Mouse (Mus musculus): ENCODE data around the gene Tmem270.
"Not testable (repeated sequence)": the region's sequence is repeated elsewhere in the genome, so short reads cannot be mapped to it uniquely, and the experiment has no call there.

The Tmem270 gene

GRCm38 (mm10) chr5:134906633-134907032 lies at the start of gene Tmem270:
Gene Tmem270, minus strand, starts transcription at chr5:134906733.
- DNase-seq (ENCODE audit: extremely low read depth, low read depth, low spot score): no peak

DNA sequence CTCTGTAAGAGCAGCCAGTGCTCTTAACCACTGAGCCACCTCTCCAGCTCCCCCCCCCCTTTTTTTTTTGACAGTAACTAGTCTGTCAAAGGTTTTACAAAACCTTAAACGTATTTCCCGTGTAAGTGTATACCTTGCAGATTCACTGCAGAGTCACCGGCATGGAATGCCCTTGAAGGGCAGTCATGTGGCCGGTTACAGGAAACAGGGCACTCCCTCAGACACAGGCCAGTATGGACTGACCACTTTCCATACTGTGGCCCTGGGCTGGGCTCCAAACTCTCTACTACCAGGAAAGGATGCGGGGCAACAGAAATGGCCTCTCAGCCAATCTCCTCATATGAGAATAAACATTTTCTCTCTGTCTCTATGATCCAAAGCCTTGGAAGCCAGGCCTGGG lies 49.0 kb upstream of the Tmem270 start:
- DNase-seq (ENCODE audit: extremely low read depth, low read depth, low spot score): no peak

DNA sequence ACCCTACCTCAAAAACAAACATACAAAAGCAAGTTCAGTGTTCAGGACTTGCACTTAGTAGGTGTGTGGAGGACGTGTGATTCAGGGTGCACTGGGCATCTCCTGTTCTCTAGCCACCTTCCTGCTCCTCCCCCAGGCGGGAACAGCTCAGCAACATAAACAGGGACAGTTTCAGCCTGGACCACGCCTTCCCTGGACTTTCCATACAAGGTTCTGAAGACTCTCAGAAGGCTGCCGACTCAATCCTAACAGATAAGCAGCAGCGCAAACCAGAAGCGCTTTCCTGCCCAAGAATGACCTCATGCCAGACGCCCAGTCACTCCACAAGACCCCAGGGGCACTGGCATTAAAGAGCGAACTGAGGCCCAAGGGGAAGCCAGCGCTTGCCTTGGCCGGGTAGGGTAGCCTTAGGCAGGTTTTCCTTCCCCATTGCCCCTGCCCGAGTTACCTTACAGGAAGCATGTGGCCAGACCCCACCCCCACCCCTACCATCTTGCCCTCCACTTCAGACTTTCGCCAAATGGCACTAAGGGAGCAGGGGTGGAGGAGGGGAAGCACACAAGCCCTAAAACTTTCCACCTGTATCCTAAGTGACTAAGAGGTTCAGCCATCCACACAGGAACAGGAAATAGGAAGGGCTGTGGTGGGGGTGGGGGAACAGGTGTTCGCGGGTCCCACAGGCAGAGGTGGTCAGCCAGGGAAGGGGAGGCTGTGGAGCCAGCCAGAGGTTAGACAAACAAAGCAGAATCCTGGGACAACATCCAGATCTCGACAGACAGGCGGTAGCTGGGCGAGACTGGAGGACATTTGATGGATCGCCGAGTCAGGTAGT lies 44.7 kb upstream of the Tmem270 start:
- DNase-seq (ENCODE audit: extremely low read depth, low read depth, low spot score): no peak

DNA sequence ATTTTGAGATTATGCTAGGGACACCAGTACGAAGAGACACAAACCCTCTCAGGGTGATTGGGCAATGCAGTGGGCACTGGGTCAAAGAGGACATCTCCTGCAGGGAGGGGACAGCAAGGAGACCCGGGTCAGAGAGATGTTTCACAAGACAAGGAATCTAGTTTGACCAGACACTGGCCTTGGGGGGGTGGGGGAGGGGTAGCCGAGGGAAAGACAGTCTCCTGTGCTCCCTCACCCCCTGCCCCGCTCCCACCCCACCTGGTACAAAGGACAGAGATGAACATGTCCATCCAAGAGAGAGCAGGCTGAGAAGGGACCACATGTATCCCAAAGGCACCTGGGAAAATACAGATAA lies 41.5 kb upstream of the Tmem270 start:
- no peak for DNase-seq (ENCODE audit: extremely low read depth, low read depth, low spot score)

- no peak for DNase-seq (ENCODE audit: extremely low read depth, low read depth, low spot score)
These were observed 41.0 kb upstream of the Tmem270 start for GRCm38 (mm10) chr5:134947420-134948084.

- no peak for DNase-seq (ENCODE audit: extremely low read depth, low read depth, low spot score)
These were observed 40.3 kb upstream of the Tmem270 start, which contains the start of gene Cldn4 for GRCm38 (mm10) chr5:134946857-134947255. Gene Cldn4, minus strand, starts transcription at chr5:134946934.

- no peak for DNase-seq (ENCODE audit: extremely low read depth, low read depth, low spot score)
These were observed 39.7 kb upstream of the Tmem270 start for GRCm38 (mm10) chr5:134946063-134946856.

DNA sequence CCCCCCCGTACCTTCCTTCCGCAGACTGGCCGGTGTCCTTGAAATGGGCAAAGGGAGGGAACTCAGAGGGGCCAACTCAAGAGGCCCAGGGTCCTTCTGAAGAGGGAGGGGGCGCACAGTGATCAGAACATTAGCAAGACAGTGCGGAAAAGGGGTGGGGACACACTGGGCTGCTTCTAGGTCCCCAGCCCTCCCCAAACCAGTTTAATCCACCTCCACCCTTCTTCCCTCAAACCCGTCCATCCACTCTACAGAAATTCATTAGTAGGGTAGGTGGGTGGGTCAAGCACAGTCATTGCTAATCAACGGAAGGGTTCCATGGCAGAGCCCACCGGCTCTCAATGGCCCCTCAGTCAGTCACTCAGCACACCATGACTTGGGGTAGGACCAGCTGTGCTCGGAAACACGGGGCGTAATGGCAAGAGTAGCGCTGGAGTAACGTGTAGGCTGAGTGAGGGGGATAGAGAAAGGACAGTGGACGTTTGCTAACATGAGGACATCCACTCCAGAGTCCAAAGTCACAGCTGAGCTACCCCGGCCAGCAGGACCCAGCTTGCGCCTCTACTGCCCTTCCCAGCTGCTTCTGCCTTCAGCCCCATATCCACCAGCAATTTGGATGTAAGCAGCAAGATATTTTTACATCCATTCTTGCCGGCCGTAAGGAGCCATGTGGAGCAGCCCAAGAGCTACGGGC lies 38.9 kb upstream of the Tmem270 start:
- no peak for DNase-seq (ENCODE audit: extremely low read depth, low read depth, low spot score)

GRCm38 (mm10) chr5:134944179-134944578 lies 37.6 kb upstream of the Tmem270 start:
- no peak for DNase-seq (ENCODE audit: extremely low read depth, low read depth, low spot score)

GRCm38 (mm10) chr5:134942740-134943139 lies 36.2 kb upstream of the Tmem270 start:
- no peak for DNase-seq (ENCODE audit: extremely low read depth, low read depth, low spot score)

DNA sequence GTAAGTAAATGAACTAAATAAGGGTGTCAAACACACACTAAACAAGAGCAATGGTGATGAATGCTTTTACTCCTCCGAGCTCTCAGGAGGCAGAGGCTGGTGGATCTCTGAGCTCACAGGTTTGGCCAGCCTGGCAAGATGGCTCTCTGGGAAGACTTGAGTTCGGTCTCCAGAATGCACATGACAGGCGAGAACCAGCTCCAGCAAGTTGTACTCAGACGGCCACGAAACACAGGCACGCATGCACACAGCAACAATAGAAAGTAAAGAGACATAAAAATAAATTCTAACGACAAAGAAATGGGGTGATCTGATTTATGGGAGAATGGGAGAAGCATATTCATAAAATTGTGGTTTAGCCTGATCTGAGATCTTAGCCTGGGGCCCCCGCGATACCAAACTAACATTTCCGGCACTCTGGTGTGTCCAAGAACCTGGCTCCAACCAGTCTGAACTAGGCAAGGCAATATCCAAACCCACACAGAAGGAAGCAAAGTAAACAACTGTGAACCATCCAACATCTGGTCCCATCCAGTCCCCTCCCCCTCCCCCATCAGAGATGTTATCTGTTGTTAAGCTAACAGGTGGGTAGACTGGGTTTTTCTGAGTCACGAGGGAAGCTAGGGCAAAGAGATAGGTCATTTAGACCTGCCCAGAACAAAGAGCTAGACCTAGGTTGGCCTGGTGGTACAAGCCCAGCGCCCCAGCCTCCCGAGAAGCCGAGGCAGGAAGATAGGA lies 35.1 kb upstream of the Tmem270 start:
- no peak for DNase-seq (ENCODE audit: extremely low read depth, low read depth, low spot score)

GRCm38 (mm10) chr5:134939554-134939953 lies 33.0 kb upstream of the Tmem270 start:
- not testable (repeated sequence) for DNase-seq (ENCODE audit: extremely low read depth, low read depth, low spot score)

GRCm38 (mm10) chr5:134939069-134939468 lies 32.5 kb upstream of the Tmem270 start:
- DNase-seq (ENCODE audit: extremely low read depth, low read depth, low spot score): no peak

- DNase-seq (ENCODE audit: extremely low read depth, low read depth, low spot score): no peak
These were observed 30.2 kb upstream of the Tmem270 start for GRCm38 (mm10) chr5:134936626-134937185.

GRCm38 (mm10) chr5:134936051-134936450 lies 29.5 kb upstream of the Tmem270 start:
- no peak for DNase-seq (ENCODE audit: extremely low read depth, low read depth, low spot score)

- no peak for DNase-seq (ENCODE audit: extremely low read depth, low read depth, low spot score)
These were observed 28.1 kb upstream of the Tmem270 start for GRCm38 (mm10) chr5:134934666-134935065.

DNA sequence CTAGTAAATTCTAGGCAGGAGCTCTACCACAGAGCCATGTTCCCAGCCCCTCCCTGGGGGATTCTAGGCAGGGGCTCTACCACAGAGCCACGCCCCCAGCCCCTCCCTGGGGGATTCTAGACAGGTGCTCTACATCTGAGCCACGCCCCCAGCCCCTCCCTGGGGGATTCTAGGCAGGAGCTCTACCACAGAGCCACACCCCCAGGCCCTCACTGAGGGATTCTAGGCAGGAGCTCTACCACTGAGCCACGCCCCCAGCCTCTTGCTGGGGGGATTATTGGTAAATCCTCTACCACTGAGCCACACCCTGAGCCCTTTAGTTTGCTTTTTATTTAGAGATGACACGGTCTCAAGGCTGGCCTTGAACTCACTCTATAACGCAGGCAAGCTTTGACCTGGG lies 27.2 kb upstream of the Tmem270 start:
- DNase-seq (ENCODE audit: extremely low read depth, low read depth, low spot score): not testable (repeated sequence)

GRCm38 (mm10) chr5:134933281-134933680 lies 26.7 kb upstream of the Tmem270 start:
- no peak for DNase-seq (ENCODE audit: extremely low read depth, low read depth, low spot score)

DNA sequence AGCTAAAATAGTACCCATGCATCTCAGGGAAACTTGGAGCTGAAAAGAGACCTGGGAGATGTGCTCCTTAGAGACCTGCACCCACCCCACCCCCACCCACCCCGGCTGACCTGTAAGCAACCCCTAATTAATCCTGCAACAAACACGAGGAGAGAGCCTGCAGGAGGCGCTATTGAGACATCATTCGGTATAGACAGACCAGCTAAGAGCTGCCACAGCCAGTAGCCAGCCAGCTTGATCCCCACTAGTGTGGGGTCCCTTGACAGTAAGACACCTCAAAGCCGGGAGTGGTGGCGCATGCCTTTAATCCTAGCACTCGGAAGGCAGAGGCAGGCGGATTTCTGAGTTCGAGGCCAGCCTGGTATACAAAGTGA lies 26.4 kb upstream of the Tmem270 start:
- DNase-seq (ENCODE audit: extremely low read depth, low read depth, low spot score): no peak
